Mouse (Mus musculus): ENCODE data around the gene Erg. TPM values are rescaled to one million over a fixed set of nuclear protein-coding genes. Genes with fewer than 3 reads are reported as not detected.

Erg gene
- polyA plus RNA-seq, 1 experiment from 2014 or later = 9.1 TPM

DNA sequence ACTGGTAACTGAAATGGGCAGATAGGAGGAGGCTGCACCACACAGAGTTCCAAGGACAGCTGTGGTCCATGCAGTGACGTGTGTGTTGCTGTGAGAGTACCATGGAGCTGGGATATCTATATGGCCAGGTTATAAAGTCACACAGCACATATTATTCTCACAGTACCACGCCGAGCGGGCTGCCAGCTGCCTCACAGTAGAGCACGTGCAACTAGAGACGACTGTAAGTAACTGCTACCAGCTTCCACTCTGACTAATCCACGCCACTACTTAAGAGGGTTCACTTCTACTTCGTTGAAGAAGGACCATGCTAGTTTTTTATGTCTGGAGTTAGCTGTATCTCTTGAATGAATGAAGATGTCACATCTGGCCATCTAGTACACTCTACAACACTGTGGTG is 66.9 kb downstream of the Erg start:
- Histone ChIP-seq H3K9ac (no peak overlapping the region), H3K36me3 (ENCODE audit: insufficient read depth) (no peaks in the 10 kb centered on the region), H3K4me1 (ENCODE audit: insufficient read depth) (no peaks in the 10 kb centered on the region), H3K9me3 (ENCODE audit: low read depth, low read length) (no peaks in the 10 kb centered on the region), H3K4me3 (ENCODE audit: low read depth, low read length) (no peak overlapping the region), H3K4me2 (no peak overlapping the region), H3K27me3 (ENCODE audit: insufficient read depth, low read length) (no peaks in the 10 kb centered on the region), H3K27ac (ENCODE audit: low read depth) (no peak overlapping the region)
- WGBS = 75% methylated on average over 8 of the region's 8 CpGs
- no peak for ATAC-seq (ENCODE audit: insufficient read depth)
- TF ChIP-seq CTCF (IDR thresholded peaks at IDR 0.05; ENCODE audit: low read depth) = no peak
- no peak for DNase-seq

- H3K36me3 ChIP-seq (ENCODE audit: insufficient read depth) = no peaks in the 10 kb centered on the region
- ATAC-seq (ENCODE audit: insufficient read depth) (no peak), DNase-seq (no peak)
- no peak overlapping the region for H3K4me3 ChIP-seq (ENCODE audit: low read depth, low read length)
- 40% methylated on average over 2 of the region's 2 CpGs for WGBS
- H3K27ac ChIP-seq (ENCODE audit: low read depth) = no peak overlapping the region
- no peaks in the 10 kb centered on the region for H3K4me1 ChIP-seq (ENCODE audit: insufficient read depth)
- H3K9me3 ChIP-seq (ENCODE audit: low read depth, low read length) = no peaks in the 10 kb centered on the region
- no peak for TF ChIP-seq CTCF (IDR thresholded peaks at IDR 0.05; ENCODE audit: low read depth)
- H3K9ac ChIP-seq = no peak overlapping the region
- no peak overlapping the region for H3K4me2 ChIP-seq
- no peaks in the 10 kb centered on the region for H3K27me3 ChIP-seq (ENCODE audit: insufficient read depth, low read length)
Measured at GRCm38 (mm10) chr16:95506051-95506450, 80.3 kb downstream of the Erg start.

GRCm38 (mm10) chr16:95496582-95497300 is 89.7 kb downstream of the Erg start:
- H3K4me2 ChIP-seq = no peak overlapping the region
- DNase-seq (no peak), ATAC-seq (ENCODE audit: insufficient read depth) (no peak)
- H3K4me1 ChIP-seq (ENCODE audit: insufficient read depth) = no peaks in the 10 kb centered on the region
- WGBS = 74% methylated on average over 10 of the region's 10 CpGs
- no peak overlapping the region for H3K27ac ChIP-seq (ENCODE audit: low read depth)
- TF ChIP-seq CTCF (IDR thresholded peaks at IDR 0.05; ENCODE audit: low read depth) = no peak
- H3K4me3 ChIP-seq (ENCODE audit: low read depth, low read length) = no peak overlapping the region
- no peaks in the 10 kb centered on the region for H3K27me3 ChIP-seq (ENCODE audit: insufficient read depth, low read length)
- no peak overlapping the region for H3K9ac ChIP-seq
- H3K36me3 ChIP-seq (ENCODE audit: insufficient read depth) = no peaks in the 10 kb centered on the region
- no peaks in the 10 kb centered on the region for H3K9me3 ChIP-seq (ENCODE audit: low read depth, low read length)

- no peak overlapping the region for H3K9ac ChIP-seq
- no peaks in the 10 kb centered on the region for H3K9me3 ChIP-seq (ENCODE audit: low read depth, low read length)
- no peak overlapping the region for H3K4me2 ChIP-seq
- WGBS = 34% methylated on average over 3 of the region's 3 CpGs
- DNase-seq = peak; percentile 44
- H3K27me3 ChIP-seq (ENCODE audit: insufficient read depth, low read length) = no peaks in the 10 kb centered on the region
- no peak overlapping the region for H3K27ac ChIP-seq (ENCODE audit: low read depth)
- no peak for TF ChIP-seq CTCF (IDR thresholded peaks at IDR 0.05; ENCODE audit: low read depth)
- no peaks in the 10 kb centered on the region for H3K4me1 ChIP-seq (ENCODE audit: insufficient read depth)
- H3K4me3 ChIP-seq (ENCODE audit: low read depth, low read length) = no peak overlapping the region
- no peaks in the 10 kb centered on the region for H3K36me3 ChIP-seq (ENCODE audit: insufficient read depth)
- ATAC-seq (ENCODE audit: insufficient read depth) = no peak
Measured at GRCm38 (mm10) chr16:95494108-95494507, 92.3 kb downstream of the Erg start.

DNA sequence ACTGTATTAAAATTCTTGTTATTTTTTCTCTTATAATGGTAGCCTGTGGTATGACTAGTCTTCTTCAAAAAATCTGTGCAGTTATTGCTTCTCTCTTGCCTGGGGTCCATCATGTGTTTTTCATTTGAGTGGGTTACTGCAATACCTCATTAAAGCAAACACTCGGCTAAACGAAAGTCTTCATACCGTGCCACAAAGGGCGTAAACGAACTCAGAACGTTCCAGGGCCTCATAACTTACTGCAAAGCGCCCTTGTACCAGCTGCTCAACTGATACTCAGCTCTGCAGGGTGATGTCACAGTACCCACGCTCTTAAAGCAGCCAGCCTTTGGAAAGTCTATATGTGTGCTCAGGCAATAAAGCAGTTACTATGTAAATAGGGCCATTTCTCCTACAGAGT is 93.1 kb downstream of the Erg start:
- WGBS = 68% methylated on average over 8 of the region's 8 CpGs
- no peak overlapping the region for H3K9ac ChIP-seq
- no peaks in the 10 kb centered on the region for H3K4me1 ChIP-seq (ENCODE audit: insufficient read depth)
- TF ChIP-seq CTCF (IDR thresholded peaks at IDR 0.05; ENCODE audit: low read depth) = no peak
- no peaks in the 10 kb centered on the region for H3K9me3 ChIP-seq (ENCODE audit: low read depth, low read length)
- no peak for DNase-seq
- no peak for ATAC-seq (ENCODE audit: insufficient read depth)
- H3K4me3 ChIP-seq (ENCODE audit: low read depth, low read length) = no peak overlapping the region
- H3K27me3 ChIP-seq (ENCODE audit: insufficient read depth, low read length) = no peaks in the 10 kb centered on the region
- no peak overlapping the region for H3K4me2 ChIP-seq
- no peak overlapping the region for H3K27ac ChIP-seq (ENCODE audit: low read depth)
- H3K36me3 ChIP-seq (ENCODE audit: insufficient read depth) = no peaks in the 10 kb centered on the region

- Histone ChIP-seq H3K27ac (ENCODE audit: low read depth) (no peak overlapping the region), H3K4me3 (ENCODE audit: low read depth, low read length) (no peak overlapping the region), H3K4me2 (no peak overlapping the region), H3K27me3 (ENCODE audit: insufficient read depth, low read length) (no peaks in the 10 kb centered on the region), H3K9me3 (ENCODE audit: low read depth, low read length) (no peaks in the 10 kb centered on the region), H3K4me1 (ENCODE audit: insufficient read depth) (no peaks in the 10 kb centered on the region), H3K36me3 (ENCODE audit: insufficient read depth) (no peaks in the 10 kb centered on the region), H3K9ac (no peak overlapping the region)
- DNase-seq = no peak
- ATAC-seq (ENCODE audit: insufficient read depth) = no peak
- no peak for TF ChIP-seq CTCF (IDR thresholded peaks at IDR 0.05; ENCODE audit: low read depth)
- WGBS = 84% methylated on average over 7 of the region's 7 CpGs
Measured at GRCm38 (mm10) chr16:95492146-95492545, 94.2 kb downstream of the Erg start.

DNA sequence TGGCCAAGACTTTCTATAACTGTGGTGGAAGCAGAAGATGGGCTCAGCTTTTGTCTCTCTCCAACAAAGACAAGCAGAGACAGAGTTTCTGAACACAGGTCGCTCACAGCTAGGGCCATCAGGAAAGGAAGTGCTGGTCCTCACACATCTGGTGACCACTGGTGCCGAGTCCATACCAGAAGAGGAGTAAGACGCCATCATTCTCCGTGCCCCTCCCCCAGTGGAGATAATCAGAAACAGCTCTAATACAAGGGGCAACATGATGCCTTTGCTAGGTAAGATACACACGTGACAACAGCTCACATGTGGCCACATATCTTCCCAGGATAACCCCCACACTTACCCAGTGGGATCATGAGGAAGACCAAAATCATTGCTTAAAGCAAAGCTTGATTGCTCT is 96.0 kb downstream of the Erg start:
- WGBS = 61% methylated on average over 5 of the region's 5 CpGs
- DNase-seq (no peak), ATAC-seq (ENCODE audit: insufficient read depth) (no peak)

More for the DNA sequence above, 96.0 kb downstream of the Erg start:
- no peak overlapping the region for H3K4me2 ChIP-seq
- H3K36me3 ChIP-seq (ENCODE audit: insufficient read depth) = no peaks in the 10 kb centered on the region
- no peak overlapping the region for H3K27ac ChIP-seq (ENCODE audit: low read depth)
- H3K27me3 ChIP-seq (ENCODE audit: insufficient read depth, low read length) = no peaks in the 10 kb centered on the region
- H3K4me1 ChIP-seq (ENCODE audit: insufficient read depth) = no peaks in the 10 kb centered on the region
- no peak for TF ChIP-seq CTCF (IDR thresholded peaks at IDR 0.05; ENCODE audit: low read depth)
- no peaks in the 10 kb centered on the region for H3K9me3 ChIP-seq (ENCODE audit: low read depth, low read length)
- no peak overlapping the region for H3K4me3 ChIP-seq (ENCODE audit: low read depth, low read length)
- no peak overlapping the region for H3K9ac ChIP-seq

Data from lung, embryonic 14.5 days (tissue).